ENCODE assay signal across 16 mouse cellular contexts in the genomic region with DNA sequence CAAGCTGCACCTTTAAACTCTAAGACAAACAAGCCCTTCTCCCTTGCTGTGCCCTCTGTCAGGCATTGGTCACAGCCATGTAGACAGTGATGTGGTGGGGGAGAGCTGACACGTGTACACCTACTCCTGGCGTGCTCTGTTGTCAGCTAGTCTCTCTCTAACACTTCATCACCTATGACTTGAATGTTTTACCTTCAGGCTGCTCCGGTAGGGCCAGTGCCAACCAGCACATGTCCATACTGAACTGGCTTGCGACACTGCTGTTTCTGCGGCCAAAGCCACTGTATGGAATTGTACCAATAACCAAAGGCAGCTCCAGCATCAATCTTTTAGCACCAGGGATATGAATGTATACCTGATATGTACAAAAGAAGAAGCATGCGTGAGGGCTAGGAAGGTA.
"Had no signal": no experiment of that assay in that cellular context is flagged by ENCODE, and none has a peak within 500 bp of the region (broad histone marks: within the 10 kb centered on the region; RNA-seq: fewer than 3 reads in every experiment).

No protein-coding gene starts in this region.

- H3K9me3 ChIP-seq: lung, embryonic 15.5 days; megakaryocyte, embryonic 14.5 days; midbrain, embryonic 13.5 days; midbrain, embryonic 15.5 days; neural tube, embryonic 12.5 days had no signal

- H3K27ac ChIP-seq: lung, embryonic 15.5 days; macrophage; midbrain, embryonic 13.5 days; midbrain, embryonic 15.5 days; neural tube, embryonic 12.5 days had no signal

- ATAC-seq: midbrain, embryonic 13.5 days; midbrain, embryonic 15.5 days had no signal

- H3K27me3 ChIP-seq: lung, embryonic 15.5 days; megakaryocyte, embryonic 14.5 days; midbrain, embryonic 13.5 days; midbrain, embryonic 15.5 days; neural tube, embryonic 12.5 days had no signal

- H3K4me3 ChIP-seq: lung, embryonic 15.5 days; megakaryocyte, embryonic 14.5 days; midbrain, embryonic 13.5 days; midbrain, embryonic 15.5 days; neural tube, embryonic 12.5 days had no signal

- H3K9ac ChIP-seq: lung, embryonic 15.5 days; midbrain, embryonic 13.5 days; midbrain, embryonic 15.5 days; neural tube, embryonic 12.5 days had no signal

- H3K4me1 ChIP-seq: lung, embryonic 15.5 days; megakaryocyte, embryonic 14.5 days; neural tube, embryonic 12.5 days had no signal

- H3K4me2 ChIP-seq: lung, embryonic 15.5 days; midbrain, embryonic 11.5 days; midbrain, embryonic 13.5 days; midbrain, embryonic 15.5 days; neural tube, embryonic 12.5 days had no signal

- DNase-seq: lung, adult 2 months; lung, postnatal 14 days; lung, postnatal 36 days; right cerebral cortex, postnatal 25 days; right cerebral cortex, postnatal 4 days; spleen, adult 18-20 months; thymus, adult 18-20 months; thymus, postnatal 14 days; thymus, postnatal 36 days had no signal
